Mouse (Mus musculus): ENCODE measurements around the gene Ptprcap. TPM values are rescaled to one million over a fixed set of nuclear protein-coding genes. Genes with fewer than 3 reads are reported as not detected.
A peak's percentile ranks its signal among the peaks of the same experiment; 100 is the strongest.

Gene Ptprcap
- 1.3 and 1.4 TPM in 2 replicates for polyA plus RNA-seq (2016; fragmentation: Nextera tagmentation; extraction: Ambion mirVana)

- WGBS, result 68% methylated on average over 11 of the region's 11 CpGs
- Histone ChIP-seq H3K36me3 (peaks cover 72% of the 10 kb centered on the region), H3K27me3 (no peaks in the 10 kb centered on the region), H3K4me3 (replicated peaks) (no peak within 1 kb of the TSS), H3K27ac (no peak within 1 kb of the TSS), H3K4me2 (no peak within 1 kb of the TSS), H3K9me3 (no peaks in the 10 kb centered on the region), H3K4me1 (replicated peaks) (peaks cover 12% of the 10 kb centered on the region), H3K9ac (replicated peaks) (0 out of 2 replicates have a peak within 1 kb of the TSS, but pooled peaks have one; percentile 18)
- no peak for ATAC-seq (ENCODE audit: insufficient number of reproducible peaks, insufficient read depth, low FRiP score, low TSS enrichment, low read depth)
Measured at GRCm38 (mm10) chr19:4153232-4153654, at the start of gene Ptprcap. Gene Ptprcap, plus strand, starts transcription at chr19:4153604.

GRCm38 (mm10) chr19:4103792-4104191 lies 49.6 kb upstream of the Ptprcap start:
- ATAC-seq (ENCODE audit: insufficient number of reproducible peaks, insufficient read depth, low FRiP score, low TSS enrichment, low read depth), result no peak
- H3K36me3 ChIP-seq, result peaks cover 6% of the 10 kb centered on the region; the same call in 1 of the 2 replicates
- H3K27ac ChIP-seq, result no peak overlapping the region
- H3K9me3 ChIP-seq, result no peaks in the 10 kb centered on the region
- H3K9ac ChIP-seq (replicated peaks), result no peak overlapping the region
- peaks cover 46% of the 10 kb centered on the region for H3K27me3 ChIP-seq
- no peak overlapping the region for H3K4me2 ChIP-seq
- 62% methylated on average over 3 of the region's 3 CpGs for WGBS
- H3K4me1 ChIP-seq (replicated peaks), result peaks cover 32% of the 10 kb centered on the region
- no peak overlapping the region for H3K4me3 ChIP-seq (replicated peaks)

GRCm38 (mm10) chr19:4104675-4105194 lies 48.7 kb upstream of the Ptprcap start:
- no peak overlapping the region for H3K27ac ChIP-seq
- no peak overlapping the region for H3K4me3 ChIP-seq (replicated peaks)
- H3K4me2 ChIP-seq, result no peak overlapping the region
- 90% methylated on average over 16 of the region's 16 CpGs for WGBS
- peaks cover 37% of the 10 kb centered on the region for H3K27me3 ChIP-seq
- peaks cover 6% of the 10 kb centered on the region; the same call in 1 of the 2 replicates for H3K36me3 ChIP-seq
- peaks cover 23% of the 10 kb centered on the region for H3K4me1 ChIP-seq (replicated peaks)
- H3K9me3 ChIP-seq, result no peaks in the 10 kb centered on the region
- no peak for ATAC-seq (ENCODE audit: insufficient number of reproducible peaks, insufficient read depth, low FRiP score, low TSS enrichment, low read depth)
- H3K9ac ChIP-seq (replicated peaks), result peak overlapping the region; percentile 18; the same call in 1 of the 2 replicates

GRCm38 (mm10) chr19:4106654-4107053 lies 46.8 kb upstream of the Ptprcap start:
- no peak for ATAC-seq (ENCODE audit: insufficient number of reproducible peaks, insufficient read depth, low FRiP score, low TSS enrichment, low read depth)

GRCm38 (mm10) chr19:4108535-4108934 lies 44.9 kb upstream of the Ptprcap start:
- H3K9ac ChIP-seq (replicated peaks), result no peak overlapping the region
- H3K36me3 ChIP-seq, result peaks cover 26% of the 10 kb centered on the region
- no peaks in the 10 kb centered on the region for H3K27me3 ChIP-seq
- no peak overlapping the region for H3K27ac ChIP-seq
- ATAC-seq (ENCODE audit: insufficient number of reproducible peaks, insufficient read depth, low FRiP score, low TSS enrichment, low read depth), result no peak
- H3K9me3 ChIP-seq, result no peaks in the 10 kb centered on the region
- 87% methylated on average over 9 of the region's 9 CpGs for WGBS
- no peak overlapping the region for H3K4me3 ChIP-seq (replicated peaks)
- no peak overlapping the region for H3K4me2 ChIP-seq
- peaks cover 10% of the 10 kb centered on the region for H3K4me1 ChIP-seq (replicated peaks)

More at GRCm38 (mm10) chr19:4106654-4107053, 46.8 kb upstream of the Ptprcap start:
- Histone ChIP-seq H3K27ac (no peak overlapping the region), H3K9me3 (no peaks in the 10 kb centered on the region), H3K4me1 (replicated peaks) (peaks cover 4% of the 10 kb centered on the region; the same call in 1 of the 2 replicates), H3K4me2 (no peak overlapping the region), H3K27me3 (peaks cover 18% of the 10 kb centered on the region), H3K4me3 (replicated peaks) (no peak overlapping the region), H3K36me3 (peaks cover 10% of the 10 kb centered on the region), H3K9ac (replicated peaks) (no peak overlapping the region)
- 88% methylated on average over 14 of the region's 14 CpGs for WGBS

GRCm38 (mm10) chr19:4112063-4112960 lies 41.1 kb upstream of the Ptprcap start:
- Histone ChIP-seq H3K36me3 (peaks cover 61% of the 10 kb centered on the region), H3K4me1 (replicated peaks) (peaks cover 19% of the 10 kb centered on the region), H3K9me3 (no peaks in the 10 kb centered on the region), H3K27me3 (no peaks in the 10 kb centered on the region), H3K4me3 (replicated peaks) (no peak overlapping the region), H3K27ac (no peak overlapping the region), H3K4me2 (no peak overlapping the region), H3K9ac (replicated peaks) (no peak overlapping the region)
- 93% methylated on average over 26 of the region's 26 CpGs for WGBS
- no peak for ATAC-seq (ENCODE audit: insufficient number of reproducible peaks, insufficient read depth, low FRiP score, low TSS enrichment, low read depth)

- peaks cover 71% of the 10 kb centered on the region for H3K36me3 ChIP-seq
- 0 out of 2 replicates have a peak, but pooled peaks have one; percentile 14 for ATAC-seq (ENCODE audit: insufficient number of reproducible peaks, insufficient read depth, low FRiP score, low TSS enrichment, low read depth)
- H3K27ac ChIP-seq, result peak overlapping the region; percentile 83
- H3K4me2 ChIP-seq, result peak overlapping the region; percentile 15; the same call in 1 of the 2 replicates
- WGBS, result 79% methylated on average over 13 of the region's 13 CpGs
- H3K4me1 ChIP-seq (replicated peaks), result peaks cover 19% of the 10 kb centered on the region
- no peak overlapping the region; the same call in 1 of the 2 replicates for H3K9ac ChIP-seq (replicated peaks)
- H3K9me3 ChIP-seq, result no peaks in the 10 kb centered on the region
- H3K27me3 ChIP-seq, result no peaks in the 10 kb centered on the region
- no peak overlapping the region for H3K4me3 ChIP-seq (replicated peaks)
Measured at GRCm38 (mm10) chr19:4113186-4113805, 40.1 kb upstream of the Ptprcap start.

GRCm38 (mm10) chr19:4113806-4114230 lies 39.6 kb upstream of the Ptprcap start:
- WGBS, result 23% methylated on average over 5 of the region's 5 CpGs
- peaks cover 19% of the 10 kb centered on the region for H3K4me1 ChIP-seq (replicated peaks)
- H3K9ac ChIP-seq (replicated peaks), result peak overlapping the region; percentile 4; the same call in 1 of the 2 replicates
- no peaks in the 10 kb centered on the region for H3K9me3 ChIP-seq
- H3K27ac ChIP-seq, result peak overlapping the region; percentile 83
- H3K27me3 ChIP-seq, result no peaks in the 10 kb centered on the region
- H3K36me3 ChIP-seq, result peaks cover 74% of the 10 kb centered on the region
- peak; percentile 22; the same call in 1 of the 2 replicates for ATAC-seq (ENCODE audit: insufficient number of reproducible peaks, insufficient read depth, low FRiP score, low TSS enrichment, low read depth)
- peak overlapping the region; percentile 15; the same call in 1 of the 2 replicates for H3K4me2 ChIP-seq
- H3K4me3 ChIP-seq (replicated peaks), result no peak overlapping the region

- Histone ChIP-seq H3K4me2 (no peak overlapping the region), H3K27me3 (no peaks in the 10 kb centered on the region), H3K9me3 (no peaks in the 10 kb centered on the region), H3K27ac (peak overlapping the region; percentile 83), H3K4me1 (replicated peaks) (peaks cover 19% of the 10 kb centered on the region), H3K36me3 (peaks cover 76% of the 10 kb centered on the region), H3K9ac (replicated peaks) (no peak overlapping the region), H3K4me3 (replicated peaks) (no peak overlapping the region)
- ATAC-seq (ENCODE audit: insufficient number of reproducible peaks, insufficient read depth, low FRiP score, low TSS enrichment, low read depth), result no peak
- 85% methylated on average over 10 of the region's 10 CpGs for WGBS
Measured at GRCm38 (mm10) chr19:4114551-4114950, 38.9 kb upstream of the Ptprcap start.

- no peak overlapping the region for H3K9ac ChIP-seq (replicated peaks)
- ATAC-seq (ENCODE audit: insufficient number of reproducible peaks, insufficient read depth, low FRiP score, low TSS enrichment, low read depth), result no peak
- no peak overlapping the region for H3K4me3 ChIP-seq (replicated peaks)
- H3K36me3 ChIP-seq, result peaks cover 76% of the 10 kb centered on the region
- H3K4me1 ChIP-seq (replicated peaks), result peaks cover 19% of the 10 kb centered on the region
- H3K27ac ChIP-seq, result no peak overlapping the region
- no peaks in the 10 kb centered on the region for H3K27me3 ChIP-seq
- H3K9me3 ChIP-seq, result no peaks in the 10 kb centered on the region
- WGBS, result 96% methylated on average over 10 of the region's 10 CpGs
- no peak overlapping the region for H3K4me2 ChIP-seq
Measured at GRCm38 (mm10) chr19:4115144-4115543, 38.3 kb upstream of the Ptprcap start.

GRCm38 (mm10) chr19:4115816-4116215 lies 37.6 kb upstream of the Ptprcap start:
- Histone ChIP-seq H3K4me1 (replicated peaks) (peaks cover 26% of the 10 kb centered on the region), H3K9ac (replicated peaks) (no peak overlapping the region), H3K27ac (no peak overlapping the region), H3K27me3 (no peaks in the 10 kb centered on the region), H3K36me3 (peaks cover 76% of the 10 kb centered on the region), H3K4me2 (no peak overlapping the region), H3K9me3 (no peaks in the 10 kb centered on the region), H3K4me3 (replicated peaks) (no peak overlapping the region)
- no peak for ATAC-seq (ENCODE audit: insufficient number of reproducible peaks, insufficient read depth, low FRiP score, low TSS enrichment, low read depth)
- WGBS, result 85% methylated on average over 11 of the region's 11 CpGs
